Mouse (Mus musculus): ENCODE measurements around the gene Ezh1. TPM values are rescaled to one million over a fixed set of nuclear protein-coding genes. Genes with fewer than 3 reads are reported as not detected.
A peak's percentile ranks its signal among the peaks of the same experiment; 100 is the strongest.

Ezh1 gene
- polyA plus RNA-seq, 1 experiment from 2014 or later = 15.6 TPM

- H3K36me3 ChIP-seq = peaks cover 7% of the 10 kb centered on the region; the same call in 1 of the 2 replicates
- H3K9ac ChIP-seq = peak within 1 kb of the TSS; percentile 70
- H3K4me2 ChIP-seq (replicated peaks) = peak within 1 kb of the TSS; percentile 97
- peaks cover 47% of the 10 kb centered on the region for H3K4me1 ChIP-seq
- WGBS = under 1% methylated on average over 42 of the region's 43 CpGs
- H3K27ac ChIP-seq = peak within 1 kb of the TSS; percentile 80
- no peaks in the 10 kb centered on the region for H3K9me3 ChIP-seq
- peak within 1 kb of the TSS; percentile 55 for H3K4me3 ChIP-seq
- peak; percentile 87 for ATAC-seq (ENCODE audit: insufficient number of reproducible peaks, insufficient read depth, low FRiP score, low TSS enrichment)
- peaks cover 40% of the 10 kb centered on the region for H3K27me3 ChIP-seq
Measured at GRCm38 (mm10) chr11:101259948-101260825, 33.9 kb upstream of the Ezh1 start, which contains the start of gene Wnk4. TSS of gene Wnk4 (plus strand) at chr11:101260567.

GRCm38 (mm10) chr11:101259261-101259712 is 33.0 kb upstream of the Ezh1 start:
- 31% methylated on average over 6 of the region's 6 CpGs for WGBS
- Histone ChIP-seq H3K27ac (peak overlapping the region; percentile 80), H3K4me2 (replicated peaks) (peak overlapping the region; percentile 97), H3K4me3 (peak overlapping the region; percentile 55; the same call in 1 of the 2 replicates), H3K36me3 (peaks cover 7% of the 10 kb centered on the region; the same call in 1 of the 2 replicates), H3K4me1 (peaks cover 45% of the 10 kb centered on the region), H3K27me3 (peaks cover 33% of the 10 kb centered on the region), H3K9me3 (no peaks in the 10 kb centered on the region), H3K9ac (no peak overlapping the region)
- ATAC-seq (ENCODE audit: insufficient number of reproducible peaks, insufficient read depth, low FRiP score, low TSS enrichment) = no peak

- H3K27ac ChIP-seq = no peak overlapping the region
- peaks cover under 1% of the 10 kb centered on the region; the same call in 1 of the 2 replicates for H3K27me3 ChIP-seq
- H3K9me3 ChIP-seq = no peaks in the 10 kb centered on the region
- H3K9ac ChIP-seq = no peak overlapping the region
- 88% methylated on average over 13 of the region's 13 CpGs for WGBS
- H3K4me1 ChIP-seq = peaks cover 31% of the 10 kb centered on the region
- ATAC-seq (ENCODE audit: insufficient number of reproducible peaks, insufficient read depth, low FRiP score, low TSS enrichment) = no peak
- no peak overlapping the region for H3K4me2 ChIP-seq (replicated peaks)
- H3K4me3 ChIP-seq = no peak overlapping the region
- H3K36me3 ChIP-seq = peaks cover 7% of the 10 kb centered on the region; the same call in 1 of the 2 replicates
Measured at GRCm38 (mm10) chr11:101255826-101256775, 29.8 kb upstream of the Ezh1 start.

GRCm38 (mm10) chr11:101253613-101254389 is 27.5 kb upstream of the Ezh1 start, which contains the start of gene Vps25:
TSS of gene Vps25 (plus strand) at chr11:101253707.
- Histone ChIP-seq H3K4me1 (peaks cover 14% of the 10 kb centered on the region), H3K4me2 (replicated peaks) (peak within 1 kb of the TSS; percentile 89), H3K4me3 (peak within 1 kb of the TSS; percentile 90), H3K27me3 (no peaks in the 10 kb centered on the region), H3K36me3 (peaks cover 3% of the 10 kb centered on the region; the same call in 1 of the 2 replicates), H3K9me3 (no peaks in the 10 kb centered on the region), H3K9ac (peak within 1 kb of the TSS; percentile 90), H3K27ac (peak within 1 kb of the TSS; percentile 92)
- peak; percentile 64; the same call in 1 of the 2 replicates for ATAC-seq (ENCODE audit: insufficient number of reproducible peaks, insufficient read depth, low FRiP score, low TSS enrichment)
- WGBS = under 1% methylated on average over 40 of the region's 40 CpGs

GRCm38 (mm10) chr11:101252941-101253340 is 26.7 kb upstream of the Ezh1 start:
- Histone ChIP-seq H3K9ac (peak overlapping the region; percentile 90), H3K4me3 (peak overlapping the region; percentile 90), H3K4me2 (replicated peaks) (peak overlapping the region; percentile 89), H3K27ac (peak overlapping the region; percentile 92), H3K9me3 (no peaks in the 10 kb centered on the region), H3K4me1 (peaks cover 14% of the 10 kb centered on the region), H3K27me3 (0 out of 2 replicates have a peak, but pooled peaks cover under 1% of the 10 kb centered on the region), H3K36me3 (no peaks in the 10 kb centered on the region; the same call in 1 of the 2 replicates)
- no peak for ATAC-seq (ENCODE audit: insufficient number of reproducible peaks, insufficient read depth, low FRiP score, low TSS enrichment)
- WGBS = 14% methylated on average over 7 of the region's 7 CpGs

GRCm38 (mm10) chr11:101251031-101251430 is 24.8 kb upstream of the Ezh1 start:
- no peak for ATAC-seq (ENCODE audit: insufficient number of reproducible peaks, insufficient read depth, low FRiP score, low TSS enrichment)
- Histone ChIP-seq H3K36me3 (no peaks in the 10 kb centered on the region), H3K27ac (no peak overlapping the region), H3K4me3 (no peak overlapping the region), H3K27me3 (peaks cover 10% of the 10 kb centered on the region; the same call in 1 of the 2 replicates), H3K9ac (no peak overlapping the region), H3K9me3 (no peaks in the 10 kb centered on the region), H3K4me1 (peaks cover 24% of the 10 kb centered on the region), H3K4me2 (replicated peaks) (no peak overlapping the region)
- WGBS = 67% methylated on average over 2 of the region's 2 CpGs

- peaks cover 27% of the 10 kb centered on the region for H3K4me1 ChIP-seq
- WGBS = 27% methylated on average over 14 of the region's 14 CpGs
- H3K4me3 ChIP-seq = no peak overlapping the region
- no peaks in the 10 kb centered on the region for H3K36me3 ChIP-seq
- 0 out of 2 replicates have a peak overlapping the region, but pooled peaks have one; percentile 5 for H3K27ac ChIP-seq
- ATAC-seq (ENCODE audit: insufficient number of reproducible peaks, insufficient read depth, low FRiP score, low TSS enrichment) = no peak
- H3K9ac ChIP-seq = no peak overlapping the region
- no peaks in the 10 kb centered on the region for H3K9me3 ChIP-seq
- peaks cover 10% of the 10 kb centered on the region; the same call in 1 of the 2 replicates for H3K27me3 ChIP-seq
- H3K4me2 ChIP-seq (replicated peaks) = 0 out of 2 replicates have a peak overlapping the region, but pooled peaks have one; percentile 3
Measured at GRCm38 (mm10) chr11:101248258-101248994, 22.2 kb upstream of the Ezh1 start.

- no peaks in the 10 kb centered on the region for H3K36me3 ChIP-seq
- H3K4me3 ChIP-seq = no peak overlapping the region
- 77% methylated on average over 6 of the region's 6 CpGs for WGBS
- no peak overlapping the region for H3K9ac ChIP-seq
- no peak for ATAC-seq (ENCODE audit: insufficient number of reproducible peaks, insufficient read depth, low FRiP score, low TSS enrichment)
- H3K4me2 ChIP-seq (replicated peaks) = peak overlapping the region; percentile 98
- 0 out of 2 replicates have a peak overlapping the region, but pooled peaks have one; percentile 5 for H3K27ac ChIP-seq
- H3K4me1 ChIP-seq = peaks cover 23% of the 10 kb centered on the region
- peaks cover 10% of the 10 kb centered on the region; the same call in 1 of the 2 replicates for H3K27me3 ChIP-seq
- no peaks in the 10 kb centered on the region for H3K9me3 ChIP-seq
Measured at GRCm38 (mm10) chr11:101247521-101248030, 21.3 kb upstream of the Ezh1 start.

- ATAC-seq (ENCODE audit: insufficient number of reproducible peaks, insufficient read depth, low FRiP score, low TSS enrichment) = no peak; the same call in 1 of the 2 replicates
- peaks cover 10% of the 10 kb centered on the region; the same call in 1 of the 2 replicates for H3K27me3 ChIP-seq
- no peaks in the 10 kb centered on the region for H3K9me3 ChIP-seq
- peak overlapping the region; percentile 76 for H3K9ac ChIP-seq
- H3K36me3 ChIP-seq = no peaks in the 10 kb centered on the region
- H3K27ac ChIP-seq = peak overlapping the region; percentile 81
- H3K4me1 ChIP-seq = peaks cover 21% of the 10 kb centered on the region
- H3K4me3 ChIP-seq = peak overlapping the region; percentile 66
- WGBS = 2% methylated on average over 7 of the region's 7 CpGs
- H3K4me2 ChIP-seq (replicated peaks) = peak overlapping the region; percentile 98
Measured at GRCm38 (mm10) chr11:101246702-101247012, 20.4 kb upstream of the Ezh1 start.

Data from embryonic facial prominence, embryonic 12.5 days (tissue).